Mouse (Mus musculus) adrenal gland, adult 8-10 months (tissue): Measurements from ENCODE around the gene Zfp553. TPM values are rescaled to one million over a fixed set of nuclear protein-coding genes. Genes with fewer than 3 reads are reported as not detected.

Source experiments
- DNase-seq: peaks from one replicate; pipeline ENCODE4 v3.0.0; 2022
- total RNA-seq, 4 experiments: library from RNA; stranded (reverse); gene quantifications; 2 replicates each; pipeline ENCODE4 v1.2.4; 2022

Zfp553 gene
- total RNA-seq, 4 experiments from 2014 or later: 11.6 to 19.5 (median 15.0) TPM

GRCm38 (mm10) chr7:127211014-127211745, 21.7 kb upstream of the Zfp553 start:
- no peak for DNase-seq

DNA sequence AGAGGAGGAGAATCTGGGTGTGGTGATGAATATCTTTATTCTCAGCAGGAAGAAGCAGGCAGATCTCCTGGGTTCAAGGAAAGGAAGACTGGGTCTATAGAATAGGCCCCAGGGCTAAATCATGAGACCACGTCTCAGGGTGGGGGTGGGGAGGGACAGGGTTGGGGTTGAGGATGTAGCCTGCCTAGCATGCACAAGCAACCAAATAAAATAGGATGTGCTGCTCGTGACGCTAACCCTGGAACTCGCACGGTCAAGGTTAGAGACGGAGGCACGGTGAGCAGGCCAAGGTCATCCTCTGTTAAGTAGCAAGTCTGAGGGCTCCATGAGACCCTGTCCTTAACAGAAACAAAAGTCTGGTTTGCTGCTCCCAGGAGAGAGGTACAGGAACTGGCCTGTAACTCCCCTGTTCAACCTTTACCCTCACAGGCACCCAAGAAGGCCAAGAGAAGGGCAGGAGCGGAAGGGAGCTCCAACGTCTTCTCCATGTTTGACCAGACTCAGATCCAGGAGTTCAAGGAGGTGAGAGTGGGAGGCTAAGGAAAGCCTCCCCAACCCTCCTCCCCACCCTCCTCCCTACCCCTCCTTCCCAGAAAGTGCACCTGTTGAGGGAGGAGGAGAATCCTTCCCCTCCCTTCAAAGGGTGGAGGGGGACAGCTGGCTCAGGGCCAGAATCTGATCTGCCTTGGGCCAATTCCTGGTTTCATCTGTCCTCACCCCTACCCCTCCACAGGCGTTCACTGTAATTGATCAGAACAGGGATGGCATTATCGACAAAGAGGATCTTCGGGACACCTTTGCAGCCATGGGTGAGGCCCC, 20.2 kb upstream of the Zfp553 start:
- no peak for DNase-seq

DNA sequence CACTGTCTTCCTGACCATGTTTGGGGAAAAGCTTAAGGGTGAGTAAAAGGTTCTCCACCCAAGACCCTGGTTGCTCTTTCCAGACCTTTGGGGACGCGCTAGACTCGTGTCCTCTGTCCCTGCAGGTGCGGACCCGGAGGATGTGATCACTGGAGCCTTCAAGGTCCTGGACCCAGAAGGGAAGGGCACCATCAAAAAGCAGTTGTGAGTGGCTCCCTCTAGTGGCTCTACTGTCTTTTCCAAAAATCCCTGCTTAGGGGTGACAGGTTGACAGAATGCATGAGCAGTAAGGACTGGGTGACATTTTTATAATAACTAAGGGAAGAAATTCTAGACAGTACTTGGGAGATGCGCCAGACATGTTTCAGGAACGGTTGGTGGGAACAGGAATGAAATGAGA, 19.4 kb upstream of the Zfp553 start:
- DNase-seq: no peak

GRCm38 (mm10) chr7:127213930-127214329, 18.9 kb upstream of the Zfp553 start:
- no peak for DNase-seq

- no peak for DNase-seq
Measured at GRCm38 (mm10) chr7:127214521-127214920, 18.3 kb upstream of the Zfp553 start.

DNA sequence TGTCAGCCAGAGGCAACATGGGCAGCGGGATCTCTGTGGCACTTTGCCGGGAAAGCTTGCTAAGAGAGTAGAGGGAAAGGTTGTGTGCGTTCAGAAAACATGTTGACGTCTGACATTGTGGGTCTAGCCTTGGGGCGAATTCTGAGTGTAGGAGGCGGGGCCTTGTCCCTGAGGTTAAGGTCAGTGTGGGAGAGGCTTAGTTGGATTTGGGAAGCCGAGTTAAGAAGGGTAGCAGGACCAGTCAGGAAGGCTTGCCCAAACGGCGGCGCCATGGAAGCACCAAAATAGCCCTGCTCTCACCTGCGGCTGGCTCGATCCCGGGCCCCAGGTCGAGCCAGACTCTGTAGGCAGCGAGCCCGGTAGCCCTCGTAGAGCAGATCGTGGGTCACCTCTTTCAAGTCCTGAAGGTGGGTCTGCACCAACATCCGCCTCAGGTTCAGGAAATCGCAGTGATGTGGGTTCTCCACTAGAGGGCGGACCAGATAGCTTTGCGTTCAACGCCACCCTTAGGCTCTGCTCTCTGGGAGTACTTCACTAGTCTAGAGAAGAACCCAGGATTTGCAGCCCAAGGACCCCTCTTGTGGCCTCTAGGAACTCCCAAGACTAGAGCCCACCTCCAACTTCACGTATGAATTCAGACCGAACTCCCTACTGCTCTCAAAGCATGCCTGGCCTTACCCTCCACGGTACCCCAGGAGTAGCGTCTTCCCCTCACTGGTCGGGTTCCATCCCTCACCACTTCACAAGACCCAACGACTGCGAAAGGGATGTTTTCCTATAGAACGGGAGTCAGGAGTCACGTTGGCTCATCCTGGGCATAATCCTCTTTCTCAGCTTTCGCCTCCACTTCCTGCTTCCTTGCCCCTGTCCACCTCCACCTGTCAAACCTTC, 17.6 kb upstream of the Zfp553 start:
- DNase-seq: no peak

- no peak for DNase-seq
Measured at GRCm38 (mm10) chr7:127216307-127216706, 16.6 kb upstream of the Zfp553 start.

DNA sequence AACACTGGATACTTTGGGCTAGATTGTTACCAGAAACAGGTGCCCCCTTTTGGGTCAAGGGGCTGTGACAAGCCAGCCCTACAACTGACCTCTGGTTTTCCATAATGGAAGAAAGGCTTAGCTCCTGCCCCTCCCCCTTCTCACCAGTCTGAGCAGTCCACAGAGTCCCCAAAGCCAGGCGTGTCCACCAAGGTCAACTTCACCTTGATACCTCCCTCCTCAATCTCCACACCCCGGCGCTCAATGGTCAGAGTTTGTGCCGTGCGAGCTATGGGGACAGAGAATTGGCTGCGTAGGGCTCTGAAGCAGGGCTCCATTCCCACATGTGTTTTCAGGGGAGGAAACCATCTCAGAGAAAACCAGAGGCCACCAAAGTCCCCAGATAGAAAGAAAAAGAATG, 15.4 kb upstream of the Zfp553 start:
- no peak for DNase-seq

DNA sequence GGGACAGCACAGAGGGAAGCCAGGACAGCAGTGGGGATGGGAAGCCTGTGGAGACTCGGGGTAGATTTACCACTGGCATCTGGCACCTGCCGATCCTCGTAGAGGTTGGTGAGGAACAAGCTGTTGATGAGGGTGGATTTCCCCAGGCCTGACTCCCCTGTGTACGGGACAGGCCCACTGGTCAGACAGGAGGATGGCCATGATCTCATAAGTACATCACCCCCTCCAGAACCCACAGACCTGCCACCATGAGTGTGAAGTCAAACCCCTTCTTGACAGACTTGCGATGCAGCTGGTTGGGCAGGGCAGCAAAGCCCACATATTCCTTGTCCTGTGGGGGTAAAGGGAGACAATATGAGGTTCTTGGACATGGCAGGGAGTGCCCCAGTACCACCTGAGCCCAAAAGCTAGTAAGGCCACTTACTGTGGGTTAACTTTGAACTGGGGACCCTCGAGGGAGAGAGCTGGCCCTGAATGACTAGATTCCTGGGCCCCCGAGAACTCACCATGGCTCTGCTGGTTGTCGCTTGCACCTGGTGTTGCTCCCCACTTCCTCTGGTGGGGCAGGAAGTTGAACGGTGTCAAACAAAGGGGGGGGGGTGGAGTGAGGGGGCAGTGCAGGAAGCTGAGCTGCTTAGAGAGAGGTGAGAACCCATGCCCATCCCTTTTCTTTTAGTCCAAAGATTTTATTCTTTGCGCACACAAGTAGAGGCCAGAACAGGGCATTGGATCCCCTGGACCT, 14.8 kb upstream of the Zfp553 start:
- no peak for DNase-seq

DNA sequence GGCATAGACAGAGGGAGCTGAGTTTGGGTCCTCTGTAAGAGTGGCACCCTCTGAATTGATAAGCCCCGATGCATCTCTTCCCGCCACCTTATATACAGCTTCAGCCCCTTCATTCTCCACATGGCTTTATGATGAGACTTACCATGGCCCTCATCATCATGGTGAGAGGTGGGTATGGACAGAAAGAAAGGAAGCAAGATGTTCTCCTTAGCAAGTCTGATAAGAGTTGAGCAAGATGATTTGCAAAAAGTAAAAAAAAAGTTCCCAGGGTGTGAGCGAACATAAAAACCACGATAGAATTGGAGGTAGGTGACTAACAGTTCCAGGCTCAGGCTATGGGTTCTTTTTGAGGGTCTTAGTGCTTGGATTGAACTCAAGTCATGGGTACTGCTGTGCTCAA, 14.2 kb upstream of the Zfp553 start:
- DNase-seq: no peak

DNA sequence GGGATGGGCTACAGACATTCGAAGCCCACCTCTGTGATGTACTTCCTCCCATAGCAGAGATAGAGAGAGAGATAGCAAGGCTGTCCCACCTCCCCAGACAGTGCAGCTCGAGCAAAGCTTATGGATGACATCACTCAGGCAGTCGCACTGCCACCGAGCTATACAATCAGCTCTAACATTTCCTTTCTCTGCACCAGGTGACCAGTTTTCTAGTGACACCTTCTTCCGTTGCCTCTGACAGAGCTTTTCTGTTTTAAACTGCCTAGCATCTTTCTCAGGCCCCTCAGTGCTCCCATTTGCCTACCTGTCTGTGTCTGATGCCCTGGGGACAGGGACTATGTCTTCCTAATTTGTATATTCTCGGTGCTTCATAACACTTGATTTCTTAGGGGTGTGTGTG, 12.4 kb upstream of the Zfp553 start:
- no peak for DNase-seq

DNA sequence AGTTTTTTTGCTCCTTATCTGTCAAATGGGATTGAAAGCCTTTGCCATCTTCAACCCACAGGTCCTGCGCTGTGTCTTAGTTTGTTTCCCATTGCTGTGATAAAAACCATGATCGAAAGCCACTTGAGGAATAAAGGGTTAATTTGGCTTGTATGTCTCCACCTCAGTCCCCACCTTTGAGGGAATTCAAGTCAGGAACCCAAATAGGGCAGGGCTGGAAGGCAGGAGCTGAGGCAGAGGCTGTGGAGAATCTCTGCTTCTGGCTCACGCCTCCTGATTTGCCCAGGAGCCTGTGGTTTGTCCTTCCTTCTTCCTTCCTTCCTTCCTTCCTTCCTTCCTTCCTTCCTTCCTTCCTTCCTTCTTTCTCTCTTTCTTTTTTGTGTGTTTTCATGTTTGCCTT, 9.8 kb upstream of the Zfp553 start:
- no peak for DNase-seq

DNA sequence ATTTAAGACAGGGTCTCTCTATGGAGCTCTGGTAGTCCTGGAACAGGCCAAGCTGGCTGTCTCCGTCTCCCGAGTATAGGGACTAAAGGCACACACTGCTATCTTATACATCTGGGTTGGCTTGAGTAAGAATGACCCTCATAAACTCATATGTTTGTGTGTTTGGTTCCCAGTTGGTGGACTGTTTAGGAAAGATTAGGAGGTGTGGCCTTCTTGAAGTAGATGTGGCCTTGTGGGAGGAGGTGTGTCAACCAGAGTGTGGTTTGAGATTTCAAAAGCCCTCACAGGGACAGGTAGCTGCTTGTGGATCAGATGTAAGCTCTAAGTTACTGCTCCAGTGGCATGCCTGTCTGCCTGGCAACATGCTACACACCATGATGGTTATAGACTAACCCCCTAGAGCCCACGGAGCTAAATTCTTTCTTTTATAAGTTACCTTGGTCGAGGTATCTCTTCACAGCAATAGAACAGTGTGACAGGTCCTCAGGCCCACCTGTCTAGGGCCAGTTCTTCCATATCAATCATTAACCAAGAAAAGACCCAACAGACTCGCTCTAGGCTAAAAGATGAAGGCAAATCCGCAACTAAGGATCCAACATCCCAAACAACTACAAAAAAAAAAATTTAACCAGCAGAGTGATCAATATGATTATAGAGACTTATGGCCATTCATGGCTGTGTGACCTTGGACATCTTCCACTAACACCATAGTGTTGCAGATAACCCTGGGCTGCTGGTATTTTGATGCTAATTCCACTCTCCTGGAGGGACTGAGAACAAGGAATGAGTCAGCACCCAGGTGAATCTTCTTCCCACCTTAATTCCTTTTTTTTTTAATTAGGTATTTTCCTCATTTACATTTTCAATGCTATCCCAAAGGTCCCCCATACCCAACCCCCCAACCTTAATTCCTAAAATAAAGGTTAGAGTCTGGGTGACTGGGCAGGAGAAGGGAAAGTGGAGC, 9.1 kb upstream of the Zfp553 start:
- no peak for DNase-seq

GRCm38 (mm10) chr7:127224616-127225015, 8.2 kb upstream of the Zfp553 start:
- DNase-seq: no peak

- DNase-seq: no peak
Measured at GRCm38 (mm10) chr7:127225147-127225995, 7.5 kb upstream of the Zfp553 start.

GRCm38 (mm10) chr7:127228615-127229303, 4.1 kb upstream of the Zfp553 start:
- no peak for DNase-seq

DNA sequence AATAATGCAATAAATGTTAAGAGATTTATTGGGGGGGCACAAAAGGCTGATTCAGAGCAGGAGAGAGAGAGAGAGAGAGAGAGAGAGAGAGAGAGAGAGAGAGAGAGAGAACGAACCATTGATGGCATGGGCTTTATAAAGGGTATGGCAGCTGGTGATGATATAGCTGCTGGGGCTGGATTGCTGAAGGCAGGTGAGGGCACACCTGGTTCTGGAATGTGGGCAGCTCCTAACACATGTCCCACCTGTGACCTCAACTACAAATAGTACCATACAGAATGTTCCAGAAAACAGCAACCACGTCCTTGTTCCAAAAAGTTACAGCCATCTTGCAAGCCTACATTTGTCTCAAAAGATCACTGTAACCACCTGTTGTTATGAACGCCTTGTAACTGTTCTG, 1.5 kb upstream of the Zfp553 start:
- no peak for DNase-seq

DNA sequence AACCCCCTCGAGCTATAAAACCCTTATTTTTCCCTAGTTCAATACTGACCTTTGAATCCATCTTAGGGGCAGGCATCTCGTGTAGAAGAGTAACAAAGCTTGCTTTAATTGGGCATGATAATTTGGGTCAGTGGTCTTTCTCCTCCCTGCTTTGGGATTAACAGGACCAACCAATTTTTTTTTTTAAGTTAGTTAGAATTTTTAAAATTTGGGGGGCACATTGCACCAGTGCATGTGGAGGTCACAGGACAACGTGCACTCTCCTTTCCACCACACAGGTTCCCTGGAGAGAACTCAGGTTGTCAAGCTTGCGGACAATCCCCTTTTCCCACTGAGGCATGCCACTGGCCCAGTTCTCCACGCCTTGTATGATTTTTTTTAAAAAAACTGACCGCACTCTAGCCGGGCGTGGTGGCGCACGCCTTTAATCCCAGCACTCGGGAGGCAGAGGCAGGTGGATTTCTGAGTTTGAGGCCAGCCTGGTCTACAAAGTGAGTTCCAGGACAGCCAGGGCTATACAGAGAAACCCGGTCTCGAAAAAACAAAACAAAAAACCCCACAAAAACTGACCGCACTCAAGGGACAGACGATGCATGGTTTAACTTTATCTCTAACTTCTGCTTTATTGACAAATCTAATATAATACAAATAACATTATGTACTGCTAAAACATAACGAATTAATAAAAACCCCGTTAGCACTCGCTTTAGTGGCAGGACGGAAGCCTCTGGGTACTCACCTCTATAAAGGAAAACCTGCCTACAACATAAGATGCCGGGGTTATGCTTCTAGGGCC, 837 bp upstream of the Zfp553 start:
- DNase-seq: no peak

GRCm38 (mm10) chr7:127233368-127233749, 498 bp downstream of the Zfp553 start:
- no peak for DNase-seq
